In genomic region chr9:72533089-72533415, GRCm38 (mm10) we compare ENCODE assay signal across 7 mouse cellular contexts. TPM values are rescaled to one million over a fixed set of nuclear protein-coding genes. Genes with fewer than 3 reads are reported as not detected.
DNase-seq lines count a peak whose midpoint lies in the region; ATAC-seq and TF ChIP-seq lines count a peak whose summit lies in the region.

No protein-coding gene starts in this region.

- peak overlapping the region; percentile 98 for H3K4me3 ChIP-seq in lung, postnatal 0 days (ENCODE audit: low read depth, low read length)
- peak overlapping the region; percentile 98 for H3K4me3 ChIP-seq in embryonic fibroblast, embryonic 13.5 days (ENCODE audit: insufficient read depth, low read length)
- peak overlapping the region; percentile 93 for H3K4me3 ChIP-seq in limb, embryonic 13.5 days
- peak overlapping the region; percentile 95 for H3K4me3 ChIP-seq in stomach, embryonic 14.5 days (ENCODE audit: low read depth, low read length)

- H3K4me1 ChIP-seq in lung, postnatal 0 days (ENCODE audit: insufficient read depth, low read depth, low read length), result peaks cover 3% of the 10 kb centered on the region; the same call in 1 of the 2 replicates
- 0 out of 2 replicates have a peak, but pooled peaks cover 6% of the 10 kb centered on the region for H3K4me1 ChIP-seq in embryonic fibroblast, embryonic 13.5 days (ENCODE audit: control insufficient read depth, insufficient read depth, low read length)
- H3K4me1 ChIP-seq in limb, embryonic 13.5 days, result peaks cover 22% of the 10 kb centered on the region
- H3K4me1 ChIP-seq in stomach, embryonic 14.5 days (ENCODE audit: control insufficient read depth, insufficient read depth, low read length), result peaks cover 9% of the 10 kb centered on the region

- no peaks in the 10 kb centered on the region for H3K36me3 ChIP-seq in lung, postnatal 0 days (ENCODE audit: insufficient read depth, low read length)
- H3K36me3 ChIP-seq in limb, embryonic 13.5 days, result no peaks in the 10 kb centered on the region
- H3K36me3 ChIP-seq in stomach, embryonic 14.5 days (ENCODE audit: control insufficient read depth, insufficient read depth, low read length), result no peaks in the 10 kb centered on the region

- 0 out of 2 replicates have a peak, but pooled peaks have one; percentile 8 for TF ChIP-seq POLR2A in embryonic fibroblast, embryonic 13.5 days (IDR thresholded peaks at IDR 0.05; ENCODE audit: low read depth, low read length)

- peak; percentile 15 for DNase-seq in lung, postnatal 0 days (ENCODE audit: low spot score)
- no peak for DNase-seq in lung, postnatal 36 days
- no peak for DNase-seq in frontal cortex, postnatal 10 days (ENCODE audit: low spot score in 2 of 2)
- no peak for DNase-seq in urinary bladder, adult 18-20 months (ENCODE audit: low spot score in 2 of 2)

- TF ChIP-seq CTCF in lung, postnatal 0 days (IDR thresholded peaks at IDR 0.05), result no peak
- no peak for TF ChIP-seq CTCF in embryonic fibroblast, embryonic 13.5 days (IDR thresholded peaks at IDR 0.05; ENCODE audit: borderline replicate concordance, insufficient read depth, low read length)

- H3K9ac ChIP-seq in lung, postnatal 0 days (replicated peaks; ENCODE audit: low read depth), result peak overlapping the region; percentile 91
- H3K9ac ChIP-seq in limb, embryonic 13.5 days, result peak overlapping the region; percentile 95
- H3K9ac ChIP-seq in stomach, embryonic 14.5 days (replicated peaks; ENCODE audit: low read depth, low read length), result peak overlapping the region; percentile 96

- 0% methylated on average over 2 of the region's 2 CpGs for WGBS in lung, postnatal 0 days
- WGBS in limb, embryonic 13.5 days, result 0% methylated on average over 2 of the region's 2 CpGs
- 0% methylated on average over 2 of the region's 2 CpGs for WGBS in stomach, embryonic 14.5 days

- H3K27ac ChIP-seq in lung, postnatal 0 days (ENCODE audit: low read length), result peak overlapping the region; percentile 97
- H3K27ac ChIP-seq in embryonic fibroblast, embryonic 13.5 days (ENCODE audit: insufficient read depth, low read length), result peak overlapping the region; percentile 48
- peak overlapping the region; percentile 99 for H3K27ac ChIP-seq in limb, embryonic 13.5 days
- H3K27ac ChIP-seq in stomach, embryonic 14.5 days (ENCODE audit: low read length), result peak overlapping the region; percentile 99; the same call in 1 of the 2 replicates

- H3K27me3 ChIP-seq in lung, postnatal 0 days (replicated peaks; ENCODE audit: insufficient read depth, low read length), result no peaks in the 10 kb centered on the region
- no peaks in the 10 kb centered on the region for H3K27me3 ChIP-seq in limb, embryonic 13.5 days
- no peaks in the 10 kb centered on the region for H3K27me3 ChIP-seq in stomach, embryonic 14.5 days (ENCODE audit: control insufficient read depth, insufficient read depth, low read length)

- no peak for TF ChIP-seq EP300 in lung, postnatal 0 days (IDR thresholded peaks at IDR 0.05)

- H3K4me2 ChIP-seq in lung, postnatal 0 days (replicated peaks; ENCODE audit: low read depth, low read length), result peak overlapping the region; percentile 87
- H3K4me2 ChIP-seq in limb, embryonic 13.5 days (replicated peaks), result peak overlapping the region; percentile 73
- H3K4me2 ChIP-seq in stomach, embryonic 14.5 days (replicated peaks; ENCODE audit: low read depth, low read length), result peak overlapping the region; percentile 62

- ATAC-seq in lung, postnatal 0 days, result no peak
- ATAC-seq in limb, embryonic 13.5 days (ENCODE audit: low FRiP score, low read depth), result no peak
- ATAC-seq in stomach, embryonic 14.5 days (ENCODE audit: insufficient number of reproducible peaks, insufficient read depth, low FRiP score, low read depth), result no peak

- no peaks in the 10 kb centered on the region for H3K9me3 ChIP-seq in lung, postnatal 0 days (ENCODE audit: low read length)
- no peaks in the 10 kb centered on the region for H3K9me3 ChIP-seq in limb, embryonic 13.5 days
- no peaks in the 10 kb centered on the region for H3K9me3 ChIP-seq in stomach, embryonic 14.5 days (ENCODE audit: control insufficient read depth, low read depth, low read length)

RNA-seq across cellular contexts. Expression of gene Rfx7, which starts 1.0 kb away (rescaled TPM):
- 4.0 and 4.2 TPM in 2 replicates for polyA plus RNA-seq in lung, postnatal 0 days (2015; fragmentation: Nextera tagmentation; extraction: Ambion mirVana)
- polyA plus RNA-seq in embryonic fibroblast, embryonic 13.5 days (2011; ENCODE audit: insufficient read length, low read depth, missing spikeins), result 32.9 and 33.6 TPM in 2 replicates
- polyA plus RNA-seq in limb, embryonic 13.5 days (2015; fragmentation: Nextera tagmentation; extraction: Ambion mirVana), result 10.4 and 10.9 TPM in 2 replicates
- 21.1 and 21.7 TPM in 2 replicates for polyA plus RNA-seq in stomach, embryonic 14.5 days (2014; fragmentation: Nextera tagmentation; extraction: Ambion mirVana)

RNA-seq across cellular contexts. Expression of gene Tex9, which starts 41.0 kb away (rescaled TPM):
- polyA plus RNA-seq in lung, postnatal 0 days (2015; fragmentation: Nextera tagmentation; extraction: Ambion mirVana), result 7.6 and 9.1 TPM in 2 replicates
- 13.4 and 15.6 TPM in 2 replicates for polyA plus RNA-seq in embryonic fibroblast, embryonic 13.5 days (2011; ENCODE audit: insufficient read length, low read depth, missing spikeins)
- 36.3 and 43.1 TPM in 2 replicates for polyA plus RNA-seq in limb, embryonic 13.5 days (2015; fragmentation: Nextera tagmentation; extraction: Ambion mirVana)
- 30.6 and 36.2 TPM in 2 replicates for polyA plus RNA-seq in stomach, embryonic 14.5 days (2014; fragmentation: Nextera tagmentation; extraction: Ambion mirVana)

Comparison
In these comparisons a context has a peak if more than half of its experiments do, and no peak if none do; other contexts are left out.
1. H3K27ac ChIP-seq: peak in every context shown above with its lines; median percentile 99 in limb, embryonic 13.5 days; 99 in stomach, embryonic 14.5 days; 97 in lung, postnatal 0 days; 48 in embryonic fibroblast, embryonic 13.5 days.